Mouse (Mus musculus): ENCODE measurements at regions not wholly inside any gene's neighbourhood (a gene's known extent, or its start where the extent isn't known, plus 50 kb on each side); places are given as distances from the start of the nearest gene placed in this dataset.
A peak's percentile ranks its signal among the peaks of the same experiment; 100 is the strongest.
"Not testable (repeated sequence)": the region's sequence is repeated elsewhere in the genome, so short reads cannot be mapped to it uniquely, and the experiment has no call there.

GRCm38 (mm10) chr5:16937840-16938239, 146.2 kb downstream of the Gm28710 start:
- no peak overlapping the region for H3K9ac ChIP-seq (replicated peaks; ENCODE audit: low read length)
- H3K9me3 ChIP-seq (replicated peaks; ENCODE audit: control insufficient read depth, low read length) = no peaks in the 10 kb centered on the region
- 50% methylated on average over 1 of the region's 1 CpGs for WGBS
- no peak overlapping the region for H3K4me2 ChIP-seq (ENCODE audit: low read depth, low read length)
- H3K36me3 ChIP-seq (replicated peaks; ENCODE audit: control insufficient read depth, insufficient read depth, low read depth, low read length) = no peaks in the 10 kb centered on the region
- H3K4me1 ChIP-seq (ENCODE audit: control insufficient read depth, insufficient read depth, low read length) = no peaks in the 10 kb centered on the region
- DNase-seq (ENCODE audit: low spot score) = peak; percentile 85
- H3K4me3 ChIP-seq (ENCODE audit: low read depth, low read length) = no peak overlapping the region
- no peak overlapping the region for H3K27ac ChIP-seq (replicated peaks; ENCODE audit: low read depth, low read length)
- H3K27me3 ChIP-seq (ENCODE audit: control insufficient read depth, insufficient read depth, low read length) = no peaks in the 10 kb centered on the region
- no peak for ATAC-seq (replicated peaks; ENCODE audit: insufficient number of reproducible peaks, low FRiP score, low TSS enrichment, low read depth)

- ATAC-seq (replicated peaks; ENCODE audit: insufficient number of reproducible peaks, low FRiP score, low TSS enrichment, low read depth) = no peak
- WGBS = 15% methylated on average over 1 of the region's 1 CpGs
These were observed 155.8 kb downstream of the Gm28710 start for GRCm38 (mm10) chr5:16947430-16947829.

GRCm38 (mm10) chr5:16967735-16968134, 176.1 kb downstream of the Gm28710 start:
- Histone ChIP-seq H3K4me1 (ENCODE audit: control insufficient read depth, insufficient read depth, low read length) (no peaks in the 10 kb centered on the region), H3K4me2 (ENCODE audit: low read depth, low read length) (no peak overlapping the region), H3K9me3 (replicated peaks; ENCODE audit: control insufficient read depth, low read length) (no peaks in the 10 kb centered on the region), H3K27me3 (ENCODE audit: control insufficient read depth, insufficient read depth, low read length) (no peaks in the 10 kb centered on the region), H3K9ac (replicated peaks; ENCODE audit: low read length) (no peak overlapping the region), H3K27ac (replicated peaks; ENCODE audit: low read depth, low read length) (no peak overlapping the region), H3K4me3 (ENCODE audit: low read depth, low read length) (no peak overlapping the region), H3K36me3 (replicated peaks; ENCODE audit: control insufficient read depth, insufficient read depth, low read depth, low read length) (no peaks in the 10 kb centered on the region)
- WGBS = 76% methylated on average over 4 of the region's 4 CpGs
- no peak for ATAC-seq (replicated peaks; ENCODE audit: insufficient number of reproducible peaks, low FRiP score, low TSS enrichment, low read depth)
- no peak for DNase-seq (ENCODE audit: low spot score)

More at GRCm38 (mm10) chr5:16947430-16947829, 155.8 kb downstream of the Gm28710 start:
- no peak overlapping the region for H3K27ac ChIP-seq (replicated peaks; ENCODE audit: low read depth, low read length)
- no peak overlapping the region for H3K4me2 ChIP-seq (ENCODE audit: low read depth, low read length)
- no peak overlapping the region for H3K4me3 ChIP-seq (ENCODE audit: low read depth, low read length)
- H3K36me3 ChIP-seq (replicated peaks; ENCODE audit: control insufficient read depth, insufficient read depth, low read depth, low read length) = no peaks in the 10 kb centered on the region
- H3K4me1 ChIP-seq (ENCODE audit: control insufficient read depth, insufficient read depth, low read length) = no peaks in the 10 kb centered on the region
- no peaks in the 10 kb centered on the region for H3K9me3 ChIP-seq (replicated peaks; ENCODE audit: control insufficient read depth, low read length)
- no peak overlapping the region for H3K9ac ChIP-seq (replicated peaks; ENCODE audit: low read length)
- DNase-seq (ENCODE audit: low spot score) = peak; percentile 78
- H3K27me3 ChIP-seq (ENCODE audit: control insufficient read depth, insufficient read depth, low read length) = no peaks in the 10 kb centered on the region

GRCm38 (mm10) chr5:16968817-16969216, 177.2 kb downstream of the Gm28710 start:
- not testable (repeated sequence) for DNase-seq (ENCODE audit: low spot score); H3K4me2 ChIP-seq (ENCODE audit: low read depth, low read length); H3K27me3 ChIP-seq (ENCODE audit: control insufficient read depth, insufficient read depth, low read length); H3K4me1 ChIP-seq (ENCODE audit: control insufficient read depth, insufficient read depth, low read length); H3K36me3 ChIP-seq (replicated peaks; ENCODE audit: control insufficient read depth, insufficient read depth, low read depth, low read length); H3K4me3 ChIP-seq (ENCODE audit: low read depth, low read length); H3K9ac ChIP-seq (replicated peaks; ENCODE audit: low read length); ATAC-seq (replicated peaks; ENCODE audit: insufficient number of reproducible peaks, low FRiP score, low TSS enrichment, low read depth); H3K9me3 ChIP-seq (replicated peaks; ENCODE audit: control insufficient read depth, low read length); H3K27ac ChIP-seq (replicated peaks; ENCODE audit: low read depth, low read length)
- 43% methylated on average over 1 of the region's 1 CpGs for WGBS

- ATAC-seq (replicated peaks; ENCODE audit: insufficient number of reproducible peaks, low FRiP score, low TSS enrichment, low read depth) (no peak), DNase-seq (ENCODE audit: low spot score) (no peak)
- no peak overlapping the region for H3K9ac ChIP-seq (replicated peaks; ENCODE audit: low read length)
- no peaks in the 10 kb centered on the region for H3K36me3 ChIP-seq (replicated peaks; ENCODE audit: control insufficient read depth, insufficient read depth, low read depth, low read length)
- WGBS = 77% methylated on average over 1 of the region's 1 CpGs
- H3K9me3 ChIP-seq (replicated peaks; ENCODE audit: control insufficient read depth, low read length) = no peaks in the 10 kb centered on the region
- H3K27me3 ChIP-seq (ENCODE audit: control insufficient read depth, insufficient read depth, low read length) = no peaks in the 10 kb centered on the region
- H3K4me1 ChIP-seq (ENCODE audit: control insufficient read depth, insufficient read depth, low read length) = no peaks in the 10 kb centered on the region
- no peak overlapping the region for H3K4me3 ChIP-seq (ENCODE audit: low read depth, low read length)
- no peak overlapping the region for H3K4me2 ChIP-seq (ENCODE audit: low read depth, low read length)
- H3K27ac ChIP-seq (replicated peaks; ENCODE audit: low read depth, low read length) = no peak overlapping the region
These were observed 181.7 kb downstream of the Gm28710 start for GRCm38 (mm10) chr5:16973206-16973896.

GRCm38 (mm10) chr5:16976006-16976405, 184.4 kb downstream of the Gm28710 start:
- no peak overlapping the region for H3K4me3 ChIP-seq (ENCODE audit: low read depth, low read length)
- H3K27ac ChIP-seq (replicated peaks; ENCODE audit: low read depth, low read length) = no peak overlapping the region
- H3K4me1 ChIP-seq (ENCODE audit: control insufficient read depth, insufficient read depth, low read length) = no peaks in the 10 kb centered on the region
- no peak overlapping the region for H3K4me2 ChIP-seq (ENCODE audit: low read depth, low read length)
- H3K9ac ChIP-seq (replicated peaks; ENCODE audit: low read length) = no peak overlapping the region
- no peaks in the 10 kb centered on the region for H3K9me3 ChIP-seq (replicated peaks; ENCODE audit: control insufficient read depth, low read length)
- no peaks in the 10 kb centered on the region for H3K36me3 ChIP-seq (replicated peaks; ENCODE audit: control insufficient read depth, insufficient read depth, low read depth, low read length)
- WGBS = 91% methylated on average over 2 of the region's 2 CpGs
- no peaks in the 10 kb centered on the region for H3K27me3 ChIP-seq (ENCODE audit: control insufficient read depth, insufficient read depth, low read length)
- ATAC-seq (replicated peaks; ENCODE audit: insufficient number of reproducible peaks, low FRiP score, low TSS enrichment, low read depth) = no peak
- DNase-seq (ENCODE audit: low spot score) = no peak

- H3K4me3 ChIP-seq (ENCODE audit: low read depth, low read length) = no peak overlapping the region
- no peak overlapping the region for H3K9ac ChIP-seq (replicated peaks; ENCODE audit: low read length)
- H3K4me1 ChIP-seq (ENCODE audit: control insufficient read depth, insufficient read depth, low read length) = no peaks in the 10 kb centered on the region
- DNase-seq (ENCODE audit: low spot score) = no peak
- no peaks in the 10 kb centered on the region for H3K9me3 ChIP-seq (replicated peaks; ENCODE audit: control insufficient read depth, low read length)
- 91% methylated on average over 2 of the region's 2 CpGs for WGBS
- H3K36me3 ChIP-seq (replicated peaks; ENCODE audit: control insufficient read depth, insufficient read depth, low read depth, low read length) = no peaks in the 10 kb centered on the region
- H3K27ac ChIP-seq (replicated peaks; ENCODE audit: low read depth, low read length) = no peak overlapping the region
- no peak overlapping the region for H3K4me2 ChIP-seq (ENCODE audit: low read depth, low read length)
- ATAC-seq (replicated peaks; ENCODE audit: insufficient number of reproducible peaks, low FRiP score, low TSS enrichment, low read depth) = no peak
- no peaks in the 10 kb centered on the region for H3K27me3 ChIP-seq (ENCODE audit: control insufficient read depth, insufficient read depth, low read length)
These were observed 193.3 kb downstream of the Gm28710 start for GRCm38 (mm10) chr5:16984877-16985276.

GRCm38 (mm10) chr5:16991518-16991917, 199.9 kb downstream of the Gm28710 start:
- no peak for ATAC-seq (replicated peaks; ENCODE audit: insufficient number of reproducible peaks, low FRiP score, low TSS enrichment, low read depth)
- Histone ChIP-seq H3K4me1 (ENCODE audit: control insufficient read depth, insufficient read depth, low read length) (no peaks in the 10 kb centered on the region), H3K36me3 (replicated peaks; ENCODE audit: control insufficient read depth, insufficient read depth, low read depth, low read length) (no peaks in the 10 kb centered on the region)

More at GRCm38 (mm10) chr5:16991518-16991917, 199.9 kb downstream of the Gm28710 start:
- Histone ChIP-seq H3K4me3 (ENCODE audit: low read depth, low read length) (no peak overlapping the region), H3K9ac (replicated peaks; ENCODE audit: low read length) (no peak overlapping the region), H3K27ac (replicated peaks; ENCODE audit: low read depth, low read length) (no peak overlapping the region), H3K27me3 (ENCODE audit: control insufficient read depth, insufficient read depth, low read length) (no peaks in the 10 kb centered on the region), H3K9me3 (replicated peaks; ENCODE audit: control insufficient read depth, low read length) (no peaks in the 10 kb centered on the region), H3K4me2 (ENCODE audit: low read depth, low read length) (no peak overlapping the region)
- DNase-seq (ENCODE audit: low spot score) = no peak
- 73% methylated on average over 1 of the region's 1 CpGs for WGBS

All from embryonic facial prominence, embryonic 11.5 days (tissue).